Mouse (Mus musculus) erythroblast, embryonic 14.5 days (primary cell): Measurements from ENCODE around the gene Map3k13.

Experiments used
- GATA1 ChIP-seq: IDR thresholded peaks from 2 replicates; pipeline ENCODE4 v1.6.1; 2012; ENCODE audit warnings: low read length, inconsistent platforms, mixed read lengths
- TAL1 ChIP-seq: IDR thresholded peaks from 3 replicates; pipeline ENCODE4 v1.6.1; 2012; ENCODE audit warnings: low read length, inconsistent platforms, mixed read lengths

DNA sequence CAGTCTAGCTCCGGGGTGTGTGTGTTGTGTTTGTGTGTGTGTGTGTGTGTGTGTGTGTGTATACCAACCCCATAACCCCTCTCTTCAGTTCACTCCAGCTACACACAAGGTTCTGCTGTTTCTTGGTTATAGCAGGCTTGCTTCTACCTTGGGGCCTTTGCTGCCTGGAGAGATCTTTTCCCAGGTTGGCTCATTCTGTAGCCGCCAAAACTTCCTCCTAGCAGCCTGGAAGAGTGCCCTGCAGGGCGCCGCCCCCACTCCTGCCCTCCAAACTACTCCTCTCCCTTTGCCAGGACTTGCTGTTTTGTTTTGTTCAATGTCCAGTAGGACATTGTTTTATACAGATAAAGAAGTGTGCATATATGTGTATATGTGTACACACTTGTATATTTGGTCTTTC lies 33.4 kb downstream of the Map3k13 start:
- TF ChIP-seq GATA1, result no peak
- TF ChIP-seq TAL1, result no peak
